Mouse (Mus musculus) C2C12 (cell line): ENCODE results near the gene Slc9a1. TPM values are rescaled to one million over a fixed set of nuclear protein-coding genes. Genes with fewer than 3 reads are reported as not detected.

Experiments used
- H3K27me3 ChIP-seq: one replicate; pipeline ENCODE4 v1.6.1; 2011; ENCODE audit not compliant: control insufficient read depth, insufficient read depth, insufficient read length
- H3K36me3 ChIP-seq: one replicate; pipeline ENCODE4 v1.6.1; 2011; ENCODE audit not compliant: control insufficient read depth, insufficient read depth
- H3K4me3 ChIP-seq: one replicate; pipeline ENCODE4 v1.5.1; 2011; ENCODE audit warnings: mild to moderate bottlenecking, control low read depth; ENCODE audit not compliant: poor library complexity, insufficient read depth, severe bottlenecking
- H3K79me2 ChIP-seq: one replicate; pipeline ENCODE4 v1.6.1; 2011; ENCODE audit not compliant: control insufficient read depth, insufficient read depth
- H3K79me3 ChIP-seq: one replicate; pipeline ENCODE4 v1.6.1; 2011; ENCODE audit warnings: low read depth, control low read depth
- H3ac ChIP-seq: one replicate; pipeline ENCODE3; 2011; ENCODE audit warnings: low read depth; ENCODE audit not compliant: control insufficient read depth, insufficient read length
- CEBPB ChIP-seq: IDR thresholded peaks from one replicate; pipeline ENCODE4 v1.6.1; 2011; ENCODE audit warnings: low read depth, mild to moderate bottlenecking, control low read depth, moderate library complexity
- CTCF ChIP-seq: IDR thresholded peaks from one replicate; pipeline ENCODE4 v1.5.1; 2011; ENCODE audit not compliant: control insufficient read depth, insufficient read depth, insufficient read length
- FOSL1 ChIP-seq: IDR thresholded peaks from one replicate; pipeline ENCODE4 v1.8.0; 2011; ENCODE audit warnings: mild to moderate bottlenecking, low read length; ENCODE audit not compliant: poor library complexity, insufficient read depth, severe bottlenecking
- MAX ChIP-seq: IDR thresholded peaks from one replicate; pipeline ENCODE4 v1.6.1; 2011; ENCODE audit warnings: mild to moderate bottlenecking, control low read depth
- MYOD1 ChIP-seq: IDR thresholded peaks from one replicate; pipeline ENCODE4 v1.6.1; 2011; ENCODE audit warnings: low read depth; ENCODE audit not compliant: control insufficient read depth, insufficient read length
- MYOG ChIP-seq: IDR thresholded peaks from one replicate; pipeline ENCODE4 v1.6.1; 2011; ENCODE audit not compliant: control insufficient read depth, insufficient read length; ENCODE audit errors: extremely low read depth
- USF1 ChIP-seq: IDR thresholded peaks from one replicate; pipeline ENCODE4 v1.6.1; 2011; ENCODE audit warnings: low read depth, mild to moderate bottlenecking, control low read depth, moderate library complexity
- polyA plus RNA-seq: library from polyadenylated mRNA; unstranded; fragments of >200 nt; fragmentation: generic; extraction: Trizol; gene quantifications from one replicate; pipeline ENCODE4 v1.2.1, GENCODE M21; 2012; ENCODE audit warnings: missing spikeins

Slc9a1 gene
- polyA plus RNA-seq, 1 experiment: 19.4 TPM

DNA sequence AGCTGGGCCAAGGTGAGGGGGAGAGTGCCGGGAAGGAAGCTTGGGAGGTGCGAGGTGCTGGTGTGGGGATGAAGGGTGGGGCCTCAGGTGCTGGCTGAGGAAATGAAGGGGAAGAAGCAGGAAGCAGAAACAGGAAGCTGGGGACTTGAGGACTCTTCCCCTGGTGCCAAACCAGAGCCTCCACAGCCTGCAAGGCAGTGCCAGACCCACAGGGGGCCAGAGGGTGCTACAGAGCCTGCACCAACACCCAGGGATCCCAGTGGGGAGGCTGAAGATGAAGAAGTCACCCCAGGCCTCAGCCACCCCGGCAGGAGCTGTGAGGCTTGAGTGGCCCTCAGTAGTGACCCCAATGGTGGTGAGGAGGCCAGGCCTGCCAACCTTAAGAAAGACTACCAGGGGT is 88.5 kb downstream of the Slc9a1 start:
- Histone ChIP-seq H3K4me3 (no peak overlapping the region), H3K79me3 (no peaks in the 10 kb centered on the region), H3K27me3 (no peaks in the 10 kb centered on the region), H3ac (no peak overlapping the region), H3K79me2 (no peaks in the 10 kb centered on the region), H3K36me3 (no peaks in the 10 kb centered on the region)
- TF ChIP-seq CTCF: no peak
- no peak for TF ChIP-seq FOSL1
- TF ChIP-seq MAX: no peak
- no peak for TF ChIP-seq MYOG
- TF ChIP-seq MYOD1: no peak
- TF ChIP-seq CEBPB: no peak

DNA sequence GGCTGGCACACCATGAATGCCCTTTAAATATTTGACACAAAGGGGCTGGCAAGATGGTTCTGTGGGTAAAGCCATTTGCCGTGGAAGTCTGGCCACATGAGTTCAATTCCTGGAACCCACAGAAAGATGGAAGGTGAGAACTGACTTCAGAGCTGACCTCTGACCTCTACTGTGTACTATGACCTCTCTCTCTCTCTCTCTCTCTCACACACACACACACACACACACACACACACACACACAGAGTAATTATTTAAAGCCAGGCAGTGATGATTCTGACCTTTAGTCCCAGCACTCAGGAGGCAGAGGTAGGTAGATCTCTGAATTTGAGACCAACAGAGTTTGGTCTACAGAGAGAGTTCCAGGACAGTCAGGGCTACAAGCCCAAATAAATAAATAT is 90.5 kb downstream of the Slc9a1 start:
- H3K36me3 ChIP-seq: no peaks in the 10 kb centered on the region
- H3K79me3 ChIP-seq: no peaks in the 10 kb centered on the region
- no peak overlapping the region for H3ac ChIP-seq
- TF ChIP-seq CTCF (no peak), USF1 (no peak), FOSL1 (no peak), MYOD1 (no peak), CEBPB (no peak), MAX (no peak), MYOG (no peak)
- H3K27me3 ChIP-seq: no peaks in the 10 kb centered on the region
- no peaks in the 10 kb centered on the region for H3K79me2 ChIP-seq
- H3K4me3 ChIP-seq: no peak overlapping the region

DNA sequence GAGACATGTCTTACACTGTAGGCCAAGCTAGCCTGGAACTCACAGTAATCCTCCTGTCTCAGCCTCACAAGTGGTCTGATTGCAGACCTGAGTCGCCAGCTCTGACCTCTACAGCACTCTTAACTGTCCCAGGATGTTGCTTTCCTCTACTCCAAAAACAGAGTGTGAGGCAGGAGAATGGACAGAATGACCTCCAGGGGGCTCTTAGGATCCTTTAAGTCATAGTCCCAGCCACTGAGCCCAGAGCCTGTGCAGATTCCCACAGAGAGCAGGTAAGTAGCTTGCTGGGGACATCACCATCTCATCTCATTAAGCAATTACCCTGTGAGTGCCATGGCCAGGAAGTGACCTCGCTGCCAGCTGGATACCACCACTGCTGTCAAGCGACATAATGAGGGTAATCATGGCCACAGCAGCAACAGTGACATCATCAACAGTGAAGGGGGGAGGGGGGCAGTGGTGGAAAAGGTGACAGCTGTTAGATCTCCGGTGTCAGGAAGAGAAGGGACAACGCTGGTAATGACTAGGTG is 91.4 kb downstream of the Slc9a1 start:
- Histone ChIP-seq H3ac (no peak overlapping the region), H3K27me3 (no peaks in the 10 kb centered on the region), H3K79me2 (no peaks in the 10 kb centered on the region), H3K79me3 (no peaks in the 10 kb centered on the region), H3K36me3 (no peaks in the 10 kb centered on the region), H3K4me3 (no peak overlapping the region)
- TF ChIP-seq FOSL1 (no peak), CTCF (no peak), MYOG (no peak), MAX (no peak), MYOD1 (no peak), USF1 (no peak)

DNA sequence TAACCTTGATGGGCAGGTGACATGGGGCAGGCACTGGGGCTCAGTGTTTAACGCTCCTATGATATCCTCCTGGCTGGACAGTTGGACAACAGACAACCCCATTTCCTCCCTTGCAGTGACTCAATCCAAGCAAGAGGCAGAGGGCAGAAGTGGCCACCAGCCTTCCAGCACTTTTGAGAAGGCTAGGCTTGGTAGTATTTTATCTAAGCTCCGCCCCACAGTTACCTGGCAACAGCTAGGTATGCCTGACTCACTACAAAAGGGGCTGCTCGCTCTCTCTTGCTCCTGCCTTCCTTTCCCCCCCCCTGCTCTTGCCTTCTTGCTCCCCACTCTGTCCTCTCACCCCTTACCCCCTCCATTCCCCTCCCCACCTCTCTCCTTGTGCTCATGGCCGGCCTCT is 91.9 kb downstream of the Slc9a1 start:
- no peaks in the 10 kb centered on the region for H3K36me3 ChIP-seq
- no peaks in the 10 kb centered on the region for H3K79me2 ChIP-seq
- no peak overlapping the region for H3ac ChIP-seq
- H3K79me3 ChIP-seq: no peaks in the 10 kb centered on the region
- TF ChIP-seq MYOG (no peak), CEBPB (no peak), MYOD1 (no peak), CTCF (no peak), USF1 (no peak), FOSL1 (no peak), MAX (no peak)
- H3K4me3 ChIP-seq: no peak overlapping the region
- no peaks in the 10 kb centered on the region for H3K27me3 ChIP-seq

DNA sequence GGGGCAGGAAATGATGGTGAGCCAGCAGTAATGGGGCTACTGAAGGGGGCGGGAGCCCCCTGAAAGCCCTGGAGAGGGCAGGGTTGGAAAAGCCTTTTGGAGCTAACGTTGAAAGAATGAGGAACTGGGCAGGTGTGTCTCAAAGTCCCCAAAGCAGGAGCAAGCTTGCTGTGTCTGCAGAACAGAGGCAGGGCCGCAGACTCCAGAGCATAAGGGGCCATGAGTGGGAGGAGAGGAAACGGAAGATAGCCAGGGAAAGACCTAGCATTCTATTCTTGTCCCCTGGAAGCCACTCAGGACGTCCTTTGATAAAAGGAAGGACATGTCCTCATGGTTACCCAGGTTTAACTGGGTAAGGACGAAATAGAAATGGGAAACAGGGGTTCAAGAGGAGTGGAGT is 93.7 kb downstream of the Slc9a1 start:
- TF ChIP-seq MYOD1 (no peak), MYOG (no peak), MAX (no peak), CTCF (no peak), CEBPB (no peak), FOSL1 (no peak), USF1 (no peak)
- no peak overlapping the region for H3K4me3 ChIP-seq
- H3K27me3 ChIP-seq: no peaks in the 10 kb centered on the region
- no peaks in the 10 kb centered on the region for H3K79me2 ChIP-seq
- no peak overlapping the region for H3ac ChIP-seq
- H3K36me3 ChIP-seq: no peaks in the 10 kb centered on the region
- no peaks in the 10 kb centered on the region for H3K79me3 ChIP-seq

DNA sequence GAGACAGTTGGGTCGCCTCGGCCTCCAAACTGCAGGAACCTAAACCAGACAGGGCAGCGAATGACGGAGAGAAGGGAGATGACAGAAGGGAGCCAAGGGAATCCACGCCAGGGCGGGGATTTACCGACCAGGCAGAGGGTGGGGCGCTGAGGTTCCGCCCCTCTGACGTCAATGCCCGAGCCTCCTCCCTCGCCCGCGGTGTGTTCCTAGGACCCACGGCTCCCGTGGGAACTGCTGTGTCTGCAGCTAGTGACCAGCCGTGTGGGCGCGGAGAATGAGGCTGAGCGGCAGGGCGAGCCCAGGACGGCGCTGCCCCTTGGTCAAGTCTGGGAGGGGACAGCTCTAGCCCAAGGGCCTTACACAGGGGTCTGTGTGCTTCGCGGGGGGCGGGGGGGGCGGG is 98.6 kb downstream of the Slc9a1 start:
- Histone ChIP-seq H3K27me3 (no peaks in the 10 kb centered on the region), H3ac (no peak overlapping the region), H3K36me3 (no peaks in the 10 kb centered on the region), H3K79me2 (no peaks in the 10 kb centered on the region), H3K79me3 (no peaks in the 10 kb centered on the region), H3K4me3 (no peak overlapping the region)
- TF ChIP-seq CEBPB (no peak), USF1 (no peak), MYOD1 (no peak), FOSL1 (no peak), MYOG (no peak), MAX (no peak), CTCF (no peak)
